Mouse (Mus musculus) olfactory bulb, adult 2 months (tissue): Measurements from ENCODE around the gene Stk19.
"Not testable (repeated sequence)": the region's sequence is repeated elsewhere in the genome, so short reads cannot be mapped to it uniquely, and the experiment has no call there.

ENCODE experiments used
- CTCF ChIP-seq: fragments of 200-500 bp; IDR thresholded peaks from 2 replicates; pipeline ENCODE4 v1.5.1; 2012; ENCODE audit warnings: low read depth, mild to moderate bottlenecking, low read length, moderate library complexity; ENCODE audit not compliant: insufficient read depth
- POLR2A ChIP-seq: fragments of 200-500 bp; IDR thresholded peaks from 2 replicates; pipeline ENCODE4 v1.6.1; 2012; ENCODE audit warnings: mild to moderate bottlenecking, low read depth, low read length, moderate library complexity; ENCODE audit not compliant: insufficient read depth

GRCm38 (mm10) chr17:34804301-34804700 lies 32.4 kb downstream of the Stk19 start, which contains the start of gene Cyp21a1:
- TF ChIP-seq CTCF, POLR2A: not testable (repeated sequence)
